Mouse (Mus musculus) liver, embryonic 14.5 days (tissue): ENCODE results near the gene Nrxn2.

ENCODE experiments used
- CTCF ChIP-seq: IDR thresholded peaks from 2 replicates; pipeline ENCODE4 v1.5.1; 2016; ENCODE audit warnings: antibody characterized with exemption, low read depth, control low read depth
- EP300 ChIP-seq: IDR thresholded peaks from 2 replicates; pipeline ENCODE4 v1.6.1; 2016; ENCODE audit warnings: antibody characterized with exemption, low read depth

DNA sequence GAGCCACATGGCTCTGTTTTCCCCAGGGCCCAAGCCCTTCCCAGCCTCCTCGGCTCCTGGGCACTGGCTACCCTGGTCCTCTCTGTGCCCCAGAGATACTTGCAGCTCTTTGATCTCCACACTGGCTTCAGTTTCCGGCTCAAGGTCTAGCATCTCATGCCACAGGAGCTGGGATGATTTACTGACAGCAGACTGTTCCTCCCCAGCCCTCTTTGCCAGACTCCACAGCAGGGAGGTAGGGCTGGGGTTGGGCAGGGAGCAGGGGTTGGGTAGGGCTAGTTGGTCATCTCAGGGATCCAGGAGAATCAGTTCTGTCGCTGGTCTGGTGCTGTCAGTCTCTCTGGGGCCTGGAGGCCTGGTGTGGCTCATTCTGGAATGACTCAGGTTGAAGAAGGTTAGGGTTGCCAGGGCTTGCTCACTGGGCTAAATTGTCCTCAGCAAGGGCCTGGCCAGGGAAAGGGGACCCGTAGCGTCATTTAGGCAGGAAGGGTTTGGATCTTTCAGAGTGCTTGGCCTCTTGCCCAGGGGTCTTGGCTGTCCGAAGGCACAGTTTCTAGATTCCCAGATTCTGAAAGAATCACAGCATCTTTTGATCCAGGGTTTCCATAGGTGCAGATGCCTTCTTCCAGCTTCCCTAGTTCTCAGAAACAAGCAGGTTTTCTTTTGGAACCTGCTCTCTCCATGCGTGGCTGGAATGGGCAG, 28.4 kb downstream of the Nrxn2 start:
- no peak for TF ChIP-seq CTCF
- TF ChIP-seq EP300 = no peak
